Mouse (Mus musculus): ENCODE measurements around the gene Nabp1.

DNA sequence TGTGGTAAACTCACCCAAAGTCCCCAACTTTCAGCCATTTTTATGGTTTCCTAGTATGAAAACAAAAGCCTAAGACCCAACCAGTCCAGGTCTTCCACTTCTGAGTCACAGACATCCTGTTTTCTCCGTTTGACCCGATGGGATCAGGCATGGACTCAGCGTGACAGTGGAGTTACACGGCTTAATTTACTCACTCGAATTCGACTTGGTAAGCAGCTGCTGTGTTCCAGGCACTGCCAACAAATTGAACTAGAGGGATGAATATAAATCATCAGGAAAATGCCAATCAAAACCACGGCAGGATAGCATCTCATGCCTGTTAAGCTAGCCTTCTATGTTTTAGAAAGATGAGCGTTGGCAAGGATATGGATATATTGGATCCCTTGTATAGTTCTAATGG is 43.4 kb upstream of the Nabp1 start:
- TF ChIP-seq EP300 (IDR thresholded peaks at IDR 0.05; ENCODE audit: low read depth) (no peak), CTCF (IDR thresholded peaks at IDR 0.05; ENCODE audit: low read depth) (no peak)

Measured in liver, embryonic 14.5 days (tissue).